Mouse (Mus musculus) embryonic stem cell, embryonic (primary cell): ENCODE measurements around the gene Gper1.

Experiments
- CTCF ChIA-PET, 4 experiments: fragments of 300-600 bp in 2 of 4; fragments of 350-600 bp in 2 of 4; sonication (Branson Sonifier 250); formaldehyde crosslinking; loops; one replicate each; lab custom pipeline; 2022; ENCODE audit warnings: inconsistent platforms in 2 of 4; lab: Charles Lee
- POLR2A ChIA-PET, 4 experiments: fragments of 300-600 bp in 2 of 4; fragments of 350-600 bp in 2 of 4; sonication (Branson Sonifier 250); formaldehyde crosslinking; loops; one replicate each; lab custom pipeline; 2022; ENCODE audit warnings: antibody characterized with exemption in 4 of 4, inconsistent platforms in 1 of 4; lab: Charles Lee

Gene Gper1

DNA sequence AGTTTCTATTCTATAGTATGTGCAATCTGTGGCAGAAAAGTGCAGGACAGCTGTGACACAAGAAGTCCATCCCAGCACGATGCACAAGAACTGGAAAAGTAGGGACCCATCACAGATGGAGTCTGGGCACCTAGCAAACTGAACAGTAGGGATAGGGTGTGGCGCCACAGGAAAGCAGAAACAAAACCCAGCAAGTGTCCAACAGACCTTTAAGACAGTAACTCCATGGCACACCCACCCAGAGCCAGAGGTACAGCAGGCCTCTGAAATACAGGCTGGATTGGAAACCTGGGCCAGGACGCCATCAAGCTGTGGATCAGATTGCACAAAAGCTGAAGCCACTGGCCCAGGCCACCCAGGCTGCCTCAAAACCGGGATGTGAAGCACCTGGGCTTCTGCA, 20.0 kb downstream of the Gper1 start:
- ChIA-PET POLR2A (interaction anchor here in 2 of 4 experiments (0.8 to 2.2 kb wide), 6 partner anchors 10 to 38 kb away, joined by 3 to 10 read pairs (median 4); partner anchors contain the start of gene 3110082I17Rik (in 1 of the 2)), CTCF (interaction anchor here in 1 of 4 experiments (0.8 kb wide), 1 partner anchor 90 kb away, joined by 3 read pairs; no protein-coding TSS in a partner anchor)

DNA sequence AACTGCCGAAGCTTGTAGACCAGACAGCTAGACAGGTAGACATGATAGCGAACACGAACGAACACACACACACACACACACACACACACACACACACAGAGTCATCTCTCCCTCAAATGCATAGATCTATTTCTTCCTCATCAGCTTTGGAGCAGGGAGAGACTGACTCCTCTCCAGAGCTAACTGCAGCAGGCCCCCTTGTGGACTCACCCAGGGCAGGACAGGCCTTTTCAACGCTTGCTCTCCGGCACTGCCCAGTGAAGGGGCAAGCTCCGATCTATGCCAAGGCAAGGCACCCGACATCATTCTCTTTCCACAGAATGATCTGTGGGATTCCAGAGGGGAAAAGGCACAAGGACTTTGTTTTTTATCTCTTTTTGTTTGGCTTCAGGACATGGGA, 22.3 kb downstream of the Gper1 start:
- ChIA-PET CTCF (interaction anchor here (0.5 to 1.4 kb wide), 19 partner anchors 8 to 489 kb away, joined by 3 to 7 read pairs (median 3); partner anchors contain the start of genes 3110082I17Rik (in 1 of the 4) and Gpr146 (in 1 of the 4)), POLR2A (interaction anchor here (0.6 to 1.9 kb wide), 16 partner anchors 12 to 974 kb away, joined by 3 to 7 read pairs (median 4); partner anchors contain the start of genes 3110082I17Rik (in 2 of the 4), Eif3b (in 1 of the 4), Gper1 (in 1 of the 4) and Zfand2a (in 1 of the 4))

DNA sequence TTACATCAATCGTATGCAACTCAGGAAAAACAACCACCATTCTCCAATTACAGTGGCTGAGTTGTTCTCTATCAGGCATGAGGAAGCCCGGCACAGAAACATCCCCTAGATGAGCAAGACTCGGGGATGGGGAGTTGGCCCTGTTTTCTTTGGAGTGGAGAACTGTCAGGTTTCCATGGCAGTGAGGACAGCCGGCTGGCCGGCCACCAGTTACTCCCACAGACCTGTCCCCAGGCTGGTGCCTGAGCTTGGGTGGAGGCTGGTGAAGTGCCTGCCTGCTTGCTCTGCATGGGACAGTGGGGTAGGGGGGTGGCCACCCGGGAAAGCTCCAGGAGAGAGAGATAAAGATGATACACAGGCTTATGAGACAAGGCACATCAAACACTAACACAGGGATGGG, 25.1 kb downstream of the Gper1 start:
- ChIA-PET POLR2A (interaction anchor here in 2 of 4 experiments (1.3 to 1.4 kb wide), 2 partner anchors 33 to 36 kb away, joined by 3 to 4 read pairs; partner anchors contain the start of gene Zfand2a (in 1 of the 2)), CTCF (no interaction called here)

DNA sequence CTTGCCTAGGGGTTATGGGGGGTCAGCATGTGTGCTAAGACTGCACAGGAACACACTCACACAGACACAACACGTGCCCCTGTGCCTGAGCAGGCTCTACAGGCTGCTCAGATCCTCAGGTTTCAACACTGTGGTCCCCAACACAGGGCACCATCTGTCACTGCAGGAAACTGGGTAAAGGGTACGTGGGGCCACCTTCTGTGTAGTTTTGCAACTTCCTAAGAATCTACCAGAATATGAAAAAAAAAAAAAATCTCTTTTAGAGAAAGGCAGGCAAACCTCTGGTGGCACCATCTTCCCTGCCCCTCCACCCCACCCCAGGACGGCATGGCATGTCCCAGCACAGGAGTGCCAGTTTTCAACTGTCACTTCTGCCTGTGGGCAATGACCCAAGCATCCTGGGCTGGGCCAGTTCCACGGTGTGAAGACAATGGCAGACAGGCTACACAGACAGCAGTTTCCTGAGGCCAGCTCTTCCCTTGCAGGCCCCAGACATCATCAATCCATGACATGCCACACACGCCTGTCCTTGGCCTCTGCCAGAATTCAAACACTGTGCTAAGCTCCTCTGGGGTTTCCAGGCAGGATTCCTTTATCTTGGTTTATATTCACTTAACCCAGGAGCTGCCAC, 26.3 kb downstream of the Gper1 start:
- CTCF ChIA-PET: interaction anchor here in 2 of 4 experiments (0.6 to 0.9 kb wide), 2 partner anchors 51 to 373 kb away, joined by 3 to 7 read pairs; no protein-coding TSS in a partner anchor
- POLR2A ChIA-PET: interaction anchor here in 2 of 4 experiments (1.3 to 2.3 kb wide), 4 partner anchors 9 to 35 kb away, joined by 3 to 6 read pairs (median 4); partner anchors contain the start of gene Zfand2a (in 1 of the 2)

DNA sequence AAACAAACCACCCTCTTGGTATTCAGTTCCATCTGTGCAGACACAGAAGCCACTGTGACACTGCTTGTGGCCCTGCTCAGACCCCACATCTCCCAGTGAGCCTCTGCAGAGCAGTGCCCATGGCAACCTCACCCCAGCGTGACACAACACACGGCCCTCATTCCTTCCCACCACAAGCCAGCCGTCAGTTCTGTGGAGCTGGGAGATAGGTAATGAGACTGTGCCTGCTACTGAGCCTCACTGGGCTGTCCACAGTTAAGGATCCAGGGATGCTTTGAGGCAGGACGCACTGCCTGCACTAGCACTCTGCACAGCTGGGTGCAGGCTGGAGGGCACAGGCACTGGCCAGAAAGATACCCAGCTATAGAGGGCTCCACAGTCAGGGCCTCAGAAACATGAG, 27.0 kb downstream of the Gper1 start:
- POLR2A ChIA-PET: interaction anchor here in 2 of 4 experiments (0.7 to 2.3 kb wide), 4 partner anchors 9 to 593 kb away, joined by 3 to 6 read pairs (median 4); no protein-coding TSS in a partner anchor
- CTCF ChIA-PET: interaction anchor here in 2 of 4 experiments (0.6 to 0.9 kb wide), 2 partner anchors 51 to 374 kb away, joined by 3 to 7 read pairs; no protein-coding TSS in a partner anchor

DNA sequence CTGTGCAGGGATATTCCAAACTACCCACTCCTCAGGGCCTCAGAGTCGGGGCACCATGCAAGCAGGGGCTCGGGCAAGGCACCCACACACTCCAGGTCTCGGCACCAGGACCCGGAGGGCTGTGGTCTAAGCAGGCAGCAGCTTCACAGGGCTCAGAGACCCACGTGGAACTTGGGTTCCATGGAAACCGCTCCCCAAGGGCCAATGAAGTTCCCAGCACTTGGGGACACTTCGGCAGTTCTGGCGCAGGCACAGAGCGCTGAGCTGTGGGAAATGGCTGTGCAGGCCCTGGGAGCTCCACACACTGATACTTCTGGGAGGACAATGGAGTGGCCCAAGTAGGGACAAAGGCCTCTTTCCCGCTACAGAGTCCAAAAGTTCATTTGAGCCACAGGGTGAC, 30.1 kb downstream of the Gper1 start:
- POLR2A ChIA-PET: interaction anchor here in 2 of 4 experiments (1.2 to 1.6 kb wide), 4 partner anchors 8 to 32 kb away, joined by 3 to 7 read pairs (median 5); partner anchors contain the start of gene Zfand2a (in 2 of the 2)
- CTCF ChIA-PET: interaction anchor here in 1 of 4 experiments (0.5 kb wide), 1 partner anchor 546 kb away, joined by 3 read pairs; no protein-coding TSS in a partner anchor

DNA sequence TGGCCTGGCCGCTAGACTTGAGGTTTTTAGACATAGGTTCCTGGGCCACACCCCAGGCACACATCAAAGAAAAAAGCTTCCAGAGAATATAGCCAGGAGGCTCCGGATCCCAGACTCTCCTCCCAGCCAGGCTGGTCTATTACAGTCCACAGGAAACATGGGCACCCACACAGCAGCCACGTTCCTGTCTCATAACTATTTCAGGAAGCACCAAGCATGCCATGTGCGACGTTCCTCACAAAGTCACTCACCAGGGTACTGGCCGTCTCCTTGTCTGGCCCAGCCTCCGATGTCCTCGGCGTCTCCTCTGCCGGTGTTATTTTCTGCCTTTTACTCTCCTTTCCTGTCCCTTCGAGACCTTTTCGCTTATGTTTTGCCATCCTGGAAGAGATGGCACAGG, 32.2 kb downstream of the Gper1 start:
- ChIA-PET CTCF (interaction anchor here in 1 of 4 experiments (0.7 kb wide), 1 partner anchor 76 kb away, joined by 3 read pairs; no protein-coding TSS in a partner anchor), POLR2A (interaction anchor here in 1 of 4 experiments (0.6 kb wide), 1 partner anchor 638 kb away, joined by 3 read pairs; no protein-coding TSS in a partner anchor)

DNA sequence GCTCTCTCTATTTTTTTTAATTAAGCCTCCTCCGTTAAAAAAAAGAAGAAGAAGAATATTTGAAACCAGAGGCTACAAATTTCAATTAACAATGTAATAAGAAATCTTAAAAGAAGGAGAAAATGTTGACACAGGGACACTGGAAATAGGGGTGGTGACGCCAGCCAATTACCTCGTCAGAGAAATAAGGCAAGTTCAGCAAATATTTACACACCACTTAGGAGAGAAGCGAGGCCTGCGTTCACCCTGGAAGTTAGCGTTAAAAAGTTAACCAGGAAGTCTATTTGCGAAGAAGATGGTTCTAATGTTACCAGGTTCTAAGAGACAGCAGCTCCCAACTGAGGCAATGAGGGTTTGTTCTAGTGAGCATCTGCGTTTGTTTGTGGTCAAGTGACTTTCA, 34.3 kb downstream of the Gper1 start:
- POLR2A ChIA-PET: interaction anchor here in 2 of 4 experiments (0.6 to 7.2 kb wide), 6 partner anchors 11 to 119 kb away, joined by 3 to 101 read pairs (median 5); partner anchors contain the start of gene Zfand2a (in 2 of the 2)
- CTCF ChIA-PET: interaction anchor here in 2 of 4 experiments (0.7 to 1.0 kb wide), 3 partner anchors 12 to 43 kb away, joined by 3 read pairs; no protein-coding TSS in a partner anchor

DNA sequence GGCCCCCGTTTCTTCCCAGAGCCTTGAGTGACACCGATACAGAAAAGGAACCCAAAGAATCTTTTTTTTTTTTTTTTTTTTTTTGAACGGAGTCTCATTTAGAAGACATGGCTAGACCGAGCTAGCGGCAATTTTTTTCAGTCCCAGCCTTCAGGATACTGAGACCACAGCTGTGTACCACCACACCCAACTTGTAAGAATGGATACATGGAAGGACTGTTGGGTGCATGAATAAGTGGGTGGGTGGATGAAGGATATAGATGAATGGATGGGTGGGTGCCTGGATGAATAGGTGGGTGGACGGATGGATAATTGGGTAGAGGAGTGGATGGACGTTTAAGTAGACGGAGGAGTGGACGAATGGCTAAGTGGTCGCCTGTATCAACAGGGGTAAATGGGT, 37.0 kb downstream of the Gper1 start:
- ChIA-PET POLR2A (interaction anchor here (0.6 to 7.2 kb wide), 38 partner anchors 8 to 1682 kb away, joined by 3 to 101 read pairs (median 6); partner anchors contain the start of genes Zfand2a (in 3 of the 4), Get4 (in 1 of the 4) and Micall2 (in 1 of the 4)), CTCF (interaction anchor here in 3 of 4 experiments (0.5 to 1.9 kb wide), 15 partner anchors 9 to 1503 kb away, joined by 3 to 11 read pairs (median 6); no protein-coding TSS in a partner anchor)

DNA sequence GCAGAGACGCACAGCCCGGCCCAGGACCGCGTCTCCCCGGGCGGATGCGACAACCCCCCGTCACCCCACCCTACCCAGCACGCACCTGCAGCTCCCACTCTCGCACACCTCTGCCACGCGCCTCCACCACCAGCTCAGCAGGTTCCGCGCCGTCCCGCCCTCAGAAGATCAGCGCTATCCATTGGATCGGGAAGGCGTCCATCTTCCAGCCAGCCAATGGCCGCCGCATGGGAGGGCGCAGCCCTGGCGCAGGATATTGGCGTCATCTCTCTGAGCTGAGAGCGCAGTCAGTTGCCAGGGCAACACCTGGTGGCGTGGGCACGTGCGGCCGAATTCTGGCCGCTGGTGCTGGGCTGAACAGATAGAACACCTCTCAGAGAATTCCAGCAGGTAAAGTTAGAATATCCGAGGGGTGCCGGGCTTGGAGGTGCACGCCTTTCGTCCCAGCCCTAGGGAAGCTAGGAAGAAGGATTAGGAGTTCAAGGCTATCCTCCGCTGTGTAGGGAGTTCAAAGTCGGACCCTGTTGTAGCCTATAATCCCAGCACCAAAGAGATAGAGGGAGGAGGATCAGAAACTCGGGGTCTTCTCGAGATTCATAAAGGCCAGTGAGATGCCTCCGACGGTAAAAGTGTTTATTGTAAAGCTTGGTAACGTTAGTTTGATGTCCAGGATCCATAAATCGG, 37.6 kb downstream of the Gper1 start, which contains the start of gene 3110082I17Rik:
3110082I17Rik (minus strand) TSS at position 144 of the 684 bp plus-strand sequence.
- CTCF ChIA-PET: interaction anchor here in 3 of 4 experiments (0.5 to 1.9 kb wide), 19 partner anchors 8 to 1503 kb away, joined by 3 to 11 read pairs (median 4); no protein-coding TSS in a partner anchor

DNA sequence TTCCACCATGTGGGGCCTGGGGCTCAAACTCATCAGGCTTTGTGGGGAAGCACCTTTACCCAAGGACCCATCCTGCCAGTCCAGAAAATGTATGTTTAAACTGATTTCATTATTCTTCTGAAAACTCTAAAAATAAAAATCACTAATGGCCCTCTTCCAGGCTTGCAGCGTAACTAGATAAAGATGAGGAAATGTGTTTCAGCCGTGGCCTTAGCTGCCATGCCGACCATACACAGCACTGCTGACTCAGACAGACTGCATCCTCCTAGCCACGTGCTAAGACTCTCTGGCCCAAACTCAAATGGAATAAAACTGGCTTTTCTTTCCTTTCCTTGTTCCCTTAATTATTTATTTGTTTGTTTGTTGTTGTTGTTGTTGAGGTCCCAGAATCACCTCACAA, 41.9 kb downstream of the Gper1 start:
- POLR2A ChIA-PET: interaction anchor here in 2 of 4 experiments (1.3 to 2.0 kb wide), 5 partner anchors 9 to 16 kb away, joined by 3 to 6 read pairs (median 4); no protein-coding TSS in a partner anchor
- CTCF ChIA-PET: no interaction called here

More for the DNA sequence above, 37.6 kb downstream of the Gper1 start, which contains the start of gene 3110082I17Rik:
- POLR2A ChIA-PET: interaction anchor here (0.6 to 7.2 kb wide), 37 partner anchors 8 to 1683 kb away, joined by 3 to 101 read pairs (median 5); partner anchors contain the start of genes Zfand2a (in 3 of the 4), Get4 (in 1 of the 4) and Micall2 (in 1 of the 4)

DNA sequence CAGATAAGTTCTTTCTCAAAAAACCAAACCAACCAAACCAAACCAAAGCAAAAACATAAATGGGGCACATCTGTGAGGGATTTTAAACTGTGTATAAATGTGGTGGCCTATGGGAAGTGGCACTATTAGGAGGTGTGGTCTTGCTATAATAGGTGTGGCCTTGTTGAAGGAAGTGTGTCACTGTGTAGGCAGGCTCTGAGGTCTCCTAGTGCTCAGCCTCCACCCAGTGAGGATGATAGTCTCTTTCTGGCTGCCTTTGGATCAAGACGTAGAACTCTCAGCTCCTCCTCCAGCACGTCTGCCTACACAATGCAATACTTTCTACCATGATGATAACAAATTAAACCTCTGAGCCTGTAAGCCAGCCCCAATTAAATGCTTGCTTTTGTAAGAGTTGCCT, 43.4 kb downstream of the Gper1 start:
- ChIA-PET POLR2A (interaction anchor here in 1 of 4 experiments (0.6 to 2.0 kb wide), 2 partner anchors 10 to 39 kb away, joined by 3 to 6 read pairs; no protein-coding TSS in a partner anchor), CTCF (no interaction called here)

DNA sequence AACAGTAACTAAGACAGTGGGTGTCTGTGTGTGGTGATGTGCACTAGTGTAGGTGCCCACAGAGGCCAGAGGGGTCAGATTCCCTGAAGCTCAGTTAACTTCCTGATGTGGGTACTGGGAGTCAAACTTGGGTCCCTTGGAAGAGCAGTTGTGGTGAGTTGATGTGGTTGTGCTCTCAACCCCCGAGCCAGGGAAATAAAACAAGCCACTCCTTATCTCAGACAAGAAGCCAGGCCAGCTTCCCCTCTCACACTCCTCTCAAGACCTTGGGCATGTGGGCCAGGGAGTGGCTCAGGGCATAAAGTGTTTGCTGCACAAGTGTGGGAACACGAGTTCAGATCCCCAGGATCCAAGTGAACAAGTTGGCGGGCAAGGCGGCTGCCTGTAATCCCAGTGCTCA, 43.9 kb downstream of the Gper1 start:
- ChIA-PET POLR2A (interaction anchor here in 1 of 4 experiments (0.6 kb wide), 1 partner anchor 38 kb away, joined by 3 read pairs; no protein-coding TSS in a partner anchor), CTCF (no interaction called here)

DNA sequence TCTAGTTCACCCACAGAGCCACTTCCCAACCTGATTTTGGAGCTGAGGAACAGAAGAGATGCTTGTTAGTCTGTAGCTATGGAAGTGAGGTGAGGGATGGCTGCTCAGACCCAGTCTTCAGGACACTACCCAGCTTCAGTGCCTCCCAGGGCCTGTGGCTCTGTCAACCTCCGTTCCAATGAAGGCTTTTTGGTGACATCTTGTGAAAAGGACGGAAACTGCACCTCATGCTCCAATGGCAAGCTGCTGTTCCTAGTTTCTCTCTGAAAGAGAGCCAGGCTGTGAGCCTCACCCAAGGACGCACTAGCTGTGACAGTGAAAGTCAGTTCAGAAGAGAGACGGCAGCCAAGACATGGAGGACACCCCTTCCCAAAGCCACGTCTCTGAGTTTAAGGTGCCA, 45.0 kb downstream of the Gper1 start:
- ChIA-PET POLR2A (interaction anchor here in 2 of 4 experiments (0.6 to 5.2 kb wide), 6 partner anchors 8 to 30 kb away, joined by 4 to 41 read pairs (median 9); partner anchors contain the start of genes Zfand2a (in 2 of the 2) and 3110082I17Rik (in 1 of the 2)), CTCF (interaction anchor here (0.7 to 1.6 kb wide), 13 partner anchors 7 to 739 kb away, joined by 3 to 6 read pairs (median 4); partner anchors contain the start of gene Cyp2w1 (in 1 of the 4))

DNA sequence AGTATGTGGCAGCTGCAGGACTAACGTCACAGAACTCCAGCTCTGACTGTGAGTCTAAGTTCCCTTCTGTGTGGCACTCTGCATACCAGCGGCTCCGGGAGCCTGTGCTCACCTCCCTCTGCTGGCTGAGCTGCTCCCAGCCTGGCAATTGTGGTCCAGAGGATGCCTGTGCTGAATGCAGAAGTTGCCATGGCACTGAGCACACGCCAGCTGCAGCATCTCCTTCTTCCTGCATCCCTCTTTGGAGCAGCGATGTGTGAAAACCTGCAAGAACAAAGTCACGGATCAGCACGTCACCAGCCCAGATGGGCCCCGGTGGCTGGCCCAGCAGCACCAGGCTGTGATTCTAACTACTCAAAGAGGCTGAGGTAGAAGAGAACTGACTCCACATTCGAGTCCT, 51.8 kb downstream of the Gper1 start:
- ChIA-PET POLR2A (interaction anchor here in 2 of 4 experiments (1.1 to 4.1 kb wide), 7 partner anchors 9 to 143 kb away, joined by 3 to 31 read pairs (median 5); partner anchors contain the start of genes 3110082I17Rik (in 2 of the 2) and Zfand2a (in 2 of the 2)), CTCF (no interaction called here)
